In the genomic region with DNA sequence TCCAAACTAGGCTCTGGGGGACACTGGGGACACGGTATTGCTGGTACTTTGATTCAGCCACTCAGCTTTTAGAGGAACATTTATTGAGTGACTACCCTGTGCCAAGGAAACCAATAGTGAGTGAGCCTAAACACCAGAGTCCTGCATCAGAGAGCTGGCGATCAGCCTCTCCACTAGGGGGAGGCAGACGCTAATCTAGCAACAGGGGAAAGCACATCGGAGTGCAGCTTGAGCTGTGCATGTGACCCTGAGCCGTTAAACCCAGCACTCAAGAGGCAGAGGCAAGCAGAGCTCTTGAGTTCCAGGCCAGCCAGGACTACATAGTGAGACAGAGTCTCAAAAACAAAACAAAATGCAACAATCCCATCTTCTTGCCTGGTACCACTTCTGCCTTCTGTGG, we compare ENCODE assay signal across 8 mouse cellular contexts. TPM values are rescaled to one million over a fixed set of nuclear protein-coding genes. Genes with fewer than 3 reads are reported as not detected.
A peak's percentile ranks its signal among the peaks of the same experiment; 100 is the strongest.
DNase-seq lines count a peak whose midpoint lies in the region; ATAC-seq and TF ChIP-seq lines count a peak whose summit lies in the region.

No protein-coding gene starts in this region.

- peak; percentile 66 for TF ChIP-seq CTCF in cerebellum, adult 2 months (IDR thresholded peaks at IDR 0.05; ENCODE audit: borderline replicate concordance, insufficient read depth, low read depth, low read length)
- peak; percentile 69 for TF ChIP-seq CTCF in midbrain, postnatal 0 days (IDR thresholded peaks at IDR 0.05)
- TF ChIP-seq CTCF in brain, embryonic 14.5 days (IDR thresholded peaks at IDR 0.05; ENCODE audit: borderline replicate concordance, extremely low read depth, insufficient read depth, insufficient read length) = peak; percentile 66
- peak; percentile 81; the same call in 1 of the 2 replicates for TF ChIP-seq CTCF in small intestine, adult 2 months (IDR thresholded peaks at IDR 0.05; ENCODE audit: extremely low read depth, insufficient read length, insufficient replicate concordance, low read depth, low read length)

- 10% methylated on average over 5 of the region's 5 CpGs for WGBS in cerebellum, adult 2 months
- 15% methylated on average over 5 of the region's 5 CpGs for WGBS in midbrain, postnatal 0 days
- WGBS in midbrain, embryonic 15.5 days = 13% methylated on average over 5 of the region's 5 CpGs
- WGBS in limb, embryonic 14.5 days = 15% methylated on average over 5 of the region's 5 CpGs
- WGBS in small intestine, adult 2 months = 10% methylated on average over 5 of the region's 5 CpGs

- H3K9ac ChIP-seq in midbrain, postnatal 0 days (replicated peaks; ENCODE audit: low read length, poor library complexity, severe bottlenecking) = no peak overlapping the region
- H3K9ac ChIP-seq in midbrain, embryonic 15.5 days = no peak overlapping the region
- no peak overlapping the region for H3K9ac ChIP-seq in limb, embryonic 14.5 days (ENCODE audit: low read depth, low read length, severe bottlenecking)

- no peak for TF ChIP-seq POLR2A in cerebellum, adult 2 months (IDR thresholded peaks at IDR 0.05; ENCODE audit: borderline replicate concordance, insufficient read depth, low read length)
- no peak for TF ChIP-seq POLR2A in brain, embryonic 14.5 days (IDR thresholded peaks at IDR 0.05; ENCODE audit: borderline replicate concordance, extremely low read depth, insufficient read depth, insufficient read length, poor library complexity, severe bottlenecking)
- no peak for TF ChIP-seq POLR2A in limb, embryonic 14.5 days (IDR thresholded peaks at IDR 0.05; ENCODE audit: borderline replicate concordance, extremely low read depth, insufficient read depth, insufficient read length)
- TF ChIP-seq POLR2A in small intestine, adult 2 months (IDR thresholded peaks at IDR 0.05; ENCODE audit: low read depth, low read length) = no peak

- no peaks in the 10 kb centered on the region for H3K4me1 ChIP-seq in cerebellum, adult 2 months (ENCODE audit: control insufficient read depth, insufficient read depth, low read length)
- peaks cover 4% of the 10 kb centered on the region; the same call in 1 of the 2 replicates for H3K4me1 ChIP-seq in midbrain, postnatal 0 days (ENCODE audit: insufficient read depth, low read length)
- H3K4me1 ChIP-seq in midbrain, embryonic 15.5 days = peaks cover 9% of the 10 kb centered on the region
- H3K4me1 ChIP-seq in limb, embryonic 14.5 days (ENCODE audit: control insufficient read depth, insufficient read depth, low read length) = 0 out of 2 replicates have a peak, but pooled peaks cover 10% of the 10 kb centered on the region
- H3K4me1 ChIP-seq in small intestine, adult 2 months (ENCODE audit: control insufficient read depth, insufficient read depth, insufficient read length, low read length) = no peaks in the 10 kb centered on the region

- H3K36me3 ChIP-seq in midbrain, postnatal 0 days (ENCODE audit: insufficient read depth, low read length) = no peaks in the 10 kb centered on the region
- H3K36me3 ChIP-seq in midbrain, embryonic 15.5 days (replicated peaks) = no peaks in the 10 kb centered on the region
- H3K36me3 ChIP-seq in limb, embryonic 14.5 days (ENCODE audit: control insufficient read depth, insufficient read depth, low read length) = peaks cover 9% of the 10 kb centered on the region
- no peaks in the 10 kb centered on the region for H3K36me3 ChIP-seq in small intestine, adult 2 months (ENCODE audit: control insufficient read depth, insufficient read depth, low read length)

- H3K4me2 ChIP-seq in midbrain, postnatal 0 days (ENCODE audit: low read depth, low read length, poor library complexity, severe bottlenecking) = no peak overlapping the region
- no peak overlapping the region for H3K4me2 ChIP-seq in midbrain, embryonic 15.5 days
- H3K4me2 ChIP-seq in limb, embryonic 14.5 days (replicated peaks; ENCODE audit: low read depth, low read length, severe bottlenecking) = no peak overlapping the region

- H3K4me3 ChIP-seq in cerebellum, adult 2 months (replicated peaks; ENCODE audit: insufficient read depth, low read depth, low read length) = no peak overlapping the region
- H3K4me3 ChIP-seq in midbrain, postnatal 0 days (ENCODE audit: low read depth, low read length) = no peak overlapping the region
- H3K4me3 ChIP-seq in midbrain, embryonic 15.5 days = no peak overlapping the region
- H3K4me3 ChIP-seq in limb, embryonic 14.5 days (replicated peaks; ENCODE audit: low read length) = no peak overlapping the region
- H3K4me3 ChIP-seq in small intestine, adult 2 months (ENCODE audit: low read depth, low read length) = no peak overlapping the region

- no peaks in the 10 kb centered on the region for H3K9me3 ChIP-seq in midbrain, postnatal 0 days (ENCODE audit: low read length)
- no peaks in the 10 kb centered on the region for H3K9me3 ChIP-seq in midbrain, embryonic 15.5 days
- H3K9me3 ChIP-seq in limb, embryonic 14.5 days (ENCODE audit: control insufficient read depth, low read length) = no peaks in the 10 kb centered on the region

- no peaks in the 10 kb centered on the region for H3K27me3 ChIP-seq in cerebellum, adult 2 months (ENCODE audit: control insufficient read depth, insufficient read depth, low read length)
- H3K27me3 ChIP-seq in midbrain, postnatal 0 days (ENCODE audit: insufficient read depth, low read length) = no peaks in the 10 kb centered on the region
- no peaks in the 10 kb centered on the region for H3K27me3 ChIP-seq in midbrain, embryonic 15.5 days (replicated peaks)
- H3K27me3 ChIP-seq in limb, embryonic 14.5 days (ENCODE audit: control insufficient read depth, insufficient read depth, low read length) = no peaks in the 10 kb centered on the region
- H3K27me3 ChIP-seq in small intestine, adult 2 months (ENCODE audit: control insufficient read depth, insufficient read depth, low read length) = no peaks in the 10 kb centered on the region

- DNase-seq in cerebellum, adult 2 months = peak; percentile 25 to 29
- no peak for DNase-seq in cerebellum, adult 9-10 months
- DNase-seq in midbrain, postnatal 0 days (ENCODE audit: low spot score) = peak; percentile 24
- peak; percentile 46 for DNase-seq in brain, embryonic 14.5 days (ENCODE audit: low read depth)
- DNase-seq in heart, postnatal 4 days = peak; percentile 64
- peak; percentile 45 for DNase-seq in limb, embryonic 14.5 days (ENCODE audit: low spot score)

- H3K27ac ChIP-seq in cerebellum, adult 2 months (ENCODE audit: insufficient read depth, low read length) = no peak overlapping the region
- no peak overlapping the region for H3K27ac ChIP-seq in midbrain, postnatal 0 days (ENCODE audit: low read depth, low read length)
- H3K27ac ChIP-seq in midbrain, embryonic 15.5 days = no peak overlapping the region
- no peak overlapping the region for H3K27ac ChIP-seq in limb, embryonic 14.5 days (replicated peaks; ENCODE audit: low read depth, low read length)
- no peak overlapping the region for H3K27ac ChIP-seq in small intestine, adult 2 months (ENCODE audit: insufficient read depth, low read depth, low read length)

- no peak for ATAC-seq in midbrain, postnatal 0 days (ENCODE audit: low FRiP score)
- no peak for ATAC-seq in midbrain, embryonic 15.5 days (replicated peaks)
- no peak for ATAC-seq in limb, embryonic 14.5 days (ENCODE audit: low FRiP score, low read depth)

RNA-seq across cellular contexts. Expression of a gene that starts 0.6 kb away (rescaled TPM):
- polyA plus RNA-seq in cerebellum, adult 2 months (2012; rRNA removed) = 0.47 and 0.70 TPM in 2 replicates
- 0.66 and 1.2 TPM in 2 replicates for total RNA-seq in midbrain, postnatal 0 days (2014; rRNA removed)
- polyA plus RNA-seq in midbrain, postnatal 0 days (2015; fragmentation: Nextera tagmentation; extraction: Ambion mirVana) = 0.96 and 1.3 TPM in 2 replicates
- polyA plus RNA-seq in midbrain, embryonic 15.5 days (2015; fragmentation: Nextera tagmentation; extraction: Ambion mirVana) = 0.84 and 0.89 TPM in 2 replicates
- 0.34 and 1.0 TPM in 2 replicates for polyA plus RNA-seq in brain, embryonic 14.5 days (2012; rRNA removed)
- under 1 TPM; 0.50 to 0.57 TPM for total RNA-seq in heart, postnatal 4 days (2021)
- 0.28 and 0.52 TPM in 2 replicates for polyA plus RNA-seq in limb, embryonic 14.5 days (2012; rRNA removed)
- polyA plus RNA-seq in limb, embryonic 14.5 days (2014; fragmentation: Nextera tagmentation; extraction: Ambion mirVana) = 0.33 and 0.83 TPM in 2 replicates
- 0.03 TPM in 2 replicates for polyA plus RNA-seq in small intestine, adult 2 months (2012; rRNA removed)

RNA-seq across cellular contexts. Expression of a gene that starts 45.9 kb away (rescaled TPM):
- polyA plus RNA-seq in cerebellum, adult 2 months (2012; rRNA removed) = 2.5 and 2.8 TPM in 2 replicates
- total RNA-seq in midbrain, postnatal 0 days (2014; rRNA removed) = 1.1 and 2.4 TPM in 2 replicates
- polyA plus RNA-seq in midbrain, postnatal 0 days (2015; fragmentation: Nextera tagmentation; extraction: Ambion mirVana) = 1.7 and 1.8 TPM in 2 replicates
- polyA plus RNA-seq in midbrain, embryonic 15.5 days (2015; fragmentation: Nextera tagmentation; extraction: Ambion mirVana) = 1.0 and 1.6 TPM in 2 replicates
- 1.4 and 3.8 TPM in 2 replicates for polyA plus RNA-seq in brain, embryonic 14.5 days (2012; rRNA removed)
- total RNA-seq in heart, postnatal 4 days (2021) = under 1 TPM; 0.09 to 0.10 TPM
- polyA plus RNA-seq in limb, embryonic 14.5 days (2012; rRNA removed) = 2.7 and 3.7 TPM in 2 replicates
- 1.3 and 2.1 TPM in 2 replicates for polyA plus RNA-seq in limb, embryonic 14.5 days (2014; fragmentation: Nextera tagmentation; extraction: Ambion mirVana)
- 0.08 and 0.18 TPM in 2 replicates for polyA plus RNA-seq in small intestine, adult 2 months (2012; rRNA removed)

RNA-seq across cellular contexts. Expression of a gene that starts 47.7 kb away (rescaled TPM):
- 1.3 and 1.4 TPM in 2 replicates for polyA plus RNA-seq in cerebellum, adult 2 months (2012; rRNA removed)
- total RNA-seq in midbrain, postnatal 0 days (2014; rRNA removed) = 0.16 and 0.42 TPM in 2 replicates
- 0.25 and 0.27 TPM in 2 replicates for polyA plus RNA-seq in midbrain, postnatal 0 days (2015; fragmentation: Nextera tagmentation; extraction: Ambion mirVana)
- polyA plus RNA-seq in midbrain, embryonic 15.5 days (2015; fragmentation: Nextera tagmentation; extraction: Ambion mirVana) = 0.66 and 0.69 TPM in 2 replicates
- 1.5 and 1.7 TPM in 2 replicates for polyA plus RNA-seq in brain, embryonic 14.5 days (2012; rRNA removed)
- total RNA-seq in heart, postnatal 4 days (2021) = under 1 TPM in 1 of 2 experiments, not detected in 1; 0.07 TPM
- 1.4 and 1.7 TPM in 2 replicates for polyA plus RNA-seq in limb, embryonic 14.5 days (2012; rRNA removed)
- 0.22 and 0.35 TPM in 2 replicates for polyA plus RNA-seq in limb, embryonic 14.5 days (2014; fragmentation: Nextera tagmentation; extraction: Ambion mirVana)
- 1.3 and 2.6 TPM in 2 replicates for polyA plus RNA-seq in small intestine, adult 2 months (2012; rRNA removed)
